Mouse (Mus musculus): Measurements from ENCODE around the gene Sugp2.

Gene Sugp2

GRCm38 (mm10) chr8:70283136-70284077 lies 49.4 kb downstream of the Sugp2 start:
- peak; percentile 43 for DNase-seq

- DNase-seq: no peak
These were observed 50.4 kb downstream of the Sugp2 start for GRCm38 (mm10) chr8:70284421-70284820.

GRCm38 (mm10) chr8:70285304-70285703 lies 51.3 kb downstream of the Sugp2 start:
- DNase-seq: no peak

- DNase-seq: no peak
These were observed 52.7 kb downstream of the Sugp2 start for GRCm38 (mm10) chr8:70286737-70287136.

GRCm38 (mm10) chr8:70293988-70294405 lies 60.0 kb downstream of the Sugp2 start:
- DNase-seq: no peak

GRCm38 (mm10) chr8:70300881-70301280 lies 66.9 kb downstream of the Sugp2 start:
- DNase-seq: no peak

GRCm38 (mm10) chr8:70302358-70302890 lies 68.4 kb downstream of the Sugp2 start, which contains the start of the genes Ddx49 and Cope:
Ddx49 (minus strand) TSS chr8:70302489.
Cope (plus strand) TSS chr8:70302518.
- peak; percentile 90 for DNase-seq

GRCm38 (mm10) chr8:70302901-70303300 lies 68.9 kb downstream of the Sugp2 start:
- no peak for DNase-seq

GRCm38 (mm10) chr8:70309311-70309710 lies 75.3 kb downstream of the Sugp2 start:
- peak; percentile 52 for DNase-seq

GRCm38 (mm10) chr8:70313399-70313798 lies 79.4 kb downstream of the Sugp2 start:
- DNase-seq: no peak

GRCm38 (mm10) chr8:70315624-70316510 lies 81.8 kb downstream of the Sugp2 start, which contains the start of gene Cers1:
Cers1 (plus strand) TSS chr8:70315775.
- DNase-seq: peak; percentile 76

GRCm38 (mm10) chr8:70316511-70317504 lies 82.8 kb downstream of the Sugp2 start:
- DNase-seq: peak; percentile 80

GRCm38 (mm10) chr8:70317872-70318271 lies 83.8 kb downstream of the Sugp2 start:
- no peak for DNase-seq

GRCm38 (mm10) chr8:70323716-70324115 lies 89.7 kb downstream of the Sugp2 start:
- DNase-seq: no peak

- DNase-seq: no peak
These were observed 93.5 kb downstream of the Sugp2 start for GRCm38 (mm10) chr8:70327512-70327911.

- no peak for DNase-seq
These were observed 95.3 kb downstream of the Sugp2 start, which contains the start of gene Gdf1 for GRCm38 (mm10) chr8:70329124-70329834. Gdf1 (plus strand) TSS chr8:70329817.

Data from right cerebral cortex, postnatal 4 days (tissue).